Mouse (Mus musculus): ENCODE measurements around the gene Rnf126. TPM values are rescaled to one million over a fixed set of nuclear protein-coding genes. Genes with fewer than 3 reads are reported as not detected.

Gene Rnf126
- polyA plus RNA-seq, 1 experiment = 27.6 TPM

DNA sequence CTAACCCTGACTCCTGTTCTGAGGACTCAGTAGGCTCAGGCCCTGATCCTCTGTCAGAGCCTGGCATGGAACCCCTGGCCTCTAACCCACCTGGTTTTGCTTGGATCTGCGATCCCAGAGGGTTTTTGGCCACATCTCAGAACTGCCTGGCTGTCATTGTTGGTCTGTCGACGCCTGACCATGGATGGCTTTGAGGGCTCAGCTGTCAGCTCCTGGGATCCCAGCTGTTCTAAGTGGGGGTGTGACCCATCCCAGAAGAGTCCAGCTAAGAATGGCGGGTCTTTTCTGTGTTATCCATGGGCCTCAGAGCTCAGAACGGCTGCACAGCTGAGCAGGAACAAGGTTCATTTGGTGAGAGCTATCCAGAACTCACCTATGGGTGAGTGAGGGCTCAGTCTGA lies 45.7 kb downstream of the Rnf126 start:
- no peak overlapping the region for H3K27ac ChIP-seq (ENCODE audit: insufficient read depth, low read depth, low read length)
- TF ChIP-seq POLR2A (IDR thresholded peaks at IDR 0.05; ENCODE audit: borderline replicate concordance, low read depth, low read length) = no peak
- TF ChIP-seq CTCF (IDR thresholded peaks at IDR 0.05; ENCODE audit: low read depth, low read length) = no peak
- no peak overlapping the region for H3K4me3 ChIP-seq (ENCODE audit: insufficient read depth, low read length)
- H3K4me1 ChIP-seq (ENCODE audit: control insufficient read depth, insufficient read depth, low read length) = no peaks in the 10 kb centered on the region

DNA sequence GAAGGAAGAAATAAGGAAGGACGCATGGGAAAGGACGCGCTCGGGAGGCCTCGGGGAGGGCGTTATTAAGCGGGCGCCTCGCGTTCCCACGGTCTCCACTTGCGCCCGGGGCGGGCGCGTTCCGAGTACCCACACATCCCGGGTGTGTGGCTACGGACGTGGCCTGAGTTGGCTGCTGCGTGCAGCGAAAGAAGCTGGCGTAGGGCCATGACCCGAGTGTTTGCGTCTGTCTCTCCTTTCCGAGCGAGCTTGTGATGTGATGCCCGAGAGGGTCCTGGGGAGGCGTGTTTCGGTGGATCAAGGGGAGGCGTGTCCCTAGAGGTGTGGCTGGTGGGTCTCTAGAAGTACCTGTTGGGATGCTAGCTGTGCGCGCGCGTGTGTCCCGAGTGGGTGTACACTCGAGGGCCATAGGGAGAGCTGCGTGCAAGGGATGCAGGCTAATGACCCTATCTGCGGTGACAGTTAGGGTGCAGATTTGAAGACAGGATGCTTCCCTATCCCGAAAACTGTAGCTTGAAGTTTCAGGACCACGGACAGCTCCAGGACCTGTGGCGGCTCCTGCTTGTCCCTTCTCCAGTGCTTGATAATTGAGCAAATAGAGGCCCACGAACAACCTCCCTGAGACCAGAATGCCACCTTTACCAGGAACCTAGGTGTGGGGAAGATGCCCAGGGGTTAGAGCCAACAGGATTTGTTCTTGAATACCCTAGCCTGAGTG lies 49.0 kb downstream of the Rnf126 start:
- H3K27ac ChIP-seq (ENCODE audit: insufficient read depth, low read depth, low read length) = no peak overlapping the region
- H3K4me3 ChIP-seq (ENCODE audit: insufficient read depth, low read length) = no peak overlapping the region
- H3K4me1 ChIP-seq (ENCODE audit: control insufficient read depth, insufficient read depth, low read length) = no peaks in the 10 kb centered on the region
- TF ChIP-seq POLR2A (IDR thresholded peaks at IDR 0.05; ENCODE audit: borderline replicate concordance, low read depth, low read length) = no peak
- no peak for TF ChIP-seq CTCF (IDR thresholded peaks at IDR 0.05; ENCODE audit: low read depth, low read length)

DNA sequence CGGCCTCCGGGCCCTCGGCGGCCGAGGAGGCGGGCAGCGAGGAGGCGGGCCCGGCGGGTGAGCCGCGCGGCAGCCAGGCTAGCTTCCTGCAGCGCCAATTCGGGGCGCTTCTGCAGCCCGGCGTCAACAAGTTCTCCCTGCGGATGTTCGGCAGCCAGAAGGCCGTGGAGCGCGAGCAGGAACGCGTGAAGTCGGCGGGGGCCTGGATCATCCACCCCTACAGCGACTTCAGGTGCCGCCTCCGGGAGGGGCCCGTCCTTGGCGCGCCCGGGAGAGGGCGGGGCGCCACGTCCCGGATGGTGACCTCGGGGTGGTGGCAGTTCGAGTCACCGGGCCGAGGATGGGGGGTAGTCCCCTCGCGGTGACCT lies 49.8 kb downstream of the Rnf126 start:
- no peak overlapping the region for H3K27ac ChIP-seq (ENCODE audit: insufficient read depth, low read depth, low read length)
- TF ChIP-seq POLR2A (IDR thresholded peaks at IDR 0.05; ENCODE audit: borderline replicate concordance, low read depth, low read length) = no peak
- TF ChIP-seq CTCF (IDR thresholded peaks at IDR 0.05; ENCODE audit: low read depth, low read length) = no peak
- H3K4me3 ChIP-seq (ENCODE audit: insufficient read depth, low read length) = peak overlapping the region; percentile 55
- H3K4me1 ChIP-seq (ENCODE audit: control insufficient read depth, insufficient read depth, low read length) = no peaks in the 10 kb centered on the region

DNA sequence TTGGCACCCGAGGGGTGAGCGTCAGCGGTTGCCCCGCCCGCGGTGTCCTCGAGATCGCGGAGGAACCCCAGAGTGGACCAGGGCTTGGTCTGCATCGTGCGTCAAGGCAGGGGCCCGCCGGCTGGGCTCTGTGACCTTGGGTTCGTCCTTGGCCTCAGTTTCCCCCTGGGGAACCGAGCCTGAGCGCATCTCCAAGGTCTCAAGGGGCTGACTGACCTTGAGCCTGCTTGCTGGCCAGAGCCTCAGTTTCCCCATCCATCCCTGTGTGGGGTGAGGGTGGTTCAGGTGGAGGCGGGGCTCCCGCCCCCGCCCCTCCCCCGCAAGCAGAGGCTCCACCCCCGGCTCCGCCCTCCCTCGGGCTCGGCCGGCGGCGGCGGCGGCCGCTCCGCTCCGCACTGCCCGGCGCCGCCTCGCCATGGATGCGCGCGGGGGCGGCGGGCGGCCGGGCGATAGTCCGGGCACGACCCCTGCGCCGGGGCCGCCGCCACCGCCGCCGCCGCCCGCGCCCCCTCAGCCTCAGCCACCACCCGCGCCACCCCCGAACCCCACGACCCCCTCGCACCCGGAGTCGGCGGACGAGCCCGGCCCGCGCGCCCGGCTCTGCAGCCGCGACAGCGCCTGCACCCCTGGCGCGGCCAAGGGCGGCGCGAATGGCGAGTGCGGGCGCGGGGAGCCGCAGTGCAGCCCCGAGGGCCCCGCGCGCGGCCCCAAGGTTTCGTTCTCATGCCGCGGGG lies 50.3 kb downstream of the Rnf126 start, which contains the start of gene Hcn2:
Hcn2 (plus strand) TSS at position 381 of the 734 bp plus-strand sequence.
- Histone ChIP-seq H3K4me3 (ENCODE audit: insufficient read depth, low read length) (peak within 1 kb of the TSS; percentile 55), H3K27ac (ENCODE audit: insufficient read depth, low read depth, low read length) (no peak within 1 kb of the TSS), H3K4me1 (ENCODE audit: control insufficient read depth, insufficient read depth, low read length) (no peaks in the 10 kb centered on the region)
- TF ChIP-seq CTCF (IDR thresholded peaks at IDR 0.05; ENCODE audit: low read depth, low read length) (no peak), POLR2A (IDR thresholded peaks at IDR 0.05; ENCODE audit: borderline replicate concordance, low read depth, low read length) (no peak)

DNA sequence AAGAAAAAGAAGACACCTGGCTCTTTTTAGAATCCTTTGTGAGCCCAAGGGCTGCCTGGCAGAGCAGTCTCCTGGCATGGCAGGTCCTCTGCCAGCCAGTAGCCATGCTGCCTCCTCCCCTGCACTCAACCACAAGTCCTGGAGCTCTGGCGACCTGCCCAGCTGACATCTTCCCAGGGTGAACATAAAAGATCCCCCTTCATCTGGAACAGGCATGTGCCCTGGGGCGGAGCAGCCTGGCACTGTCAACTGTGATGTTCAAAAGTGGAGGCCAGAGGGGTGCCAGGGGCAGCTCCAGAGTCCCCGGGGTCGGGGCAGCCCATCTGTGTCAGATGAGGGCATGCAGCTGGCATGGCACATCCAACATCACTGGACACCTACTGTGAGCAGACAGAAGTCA lies 51.8 kb downstream of the Rnf126 start:
- Histone ChIP-seq H3K4me1 (ENCODE audit: control insufficient read depth, insufficient read depth, low read length) (no peaks in the 10 kb centered on the region), H3K27ac (ENCODE audit: insufficient read depth, low read depth, low read length) (no peak overlapping the region), H3K4me3 (ENCODE audit: insufficient read depth, low read length) (no peak overlapping the region)
- TF ChIP-seq POLR2A (IDR thresholded peaks at IDR 0.05; ENCODE audit: borderline replicate concordance, low read depth, low read length) (no peak), CTCF (IDR thresholded peaks at IDR 0.05; ENCODE audit: low read depth, low read length) (no peak)

DNA sequence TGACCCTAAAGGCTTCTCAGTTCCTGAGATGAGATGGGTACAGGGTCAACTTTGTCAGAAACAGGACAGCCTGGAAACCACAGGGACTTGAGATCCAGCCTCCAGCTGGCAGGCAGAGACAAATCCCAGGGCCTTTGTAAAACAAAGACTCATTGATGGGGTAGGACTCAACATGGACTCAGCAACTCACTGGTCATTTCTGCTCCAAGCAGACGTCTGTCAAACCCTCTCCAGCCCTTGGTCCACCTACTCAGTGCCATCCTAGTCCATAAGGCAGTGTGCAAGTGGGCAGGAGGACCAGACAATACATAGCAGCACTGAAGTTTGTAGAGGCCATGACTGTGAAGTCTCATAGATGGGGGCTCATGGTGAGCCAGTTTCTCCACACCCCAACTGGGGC lies 53.6 kb downstream of the Rnf126 start:
- Histone ChIP-seq H3K27ac (ENCODE audit: insufficient read depth, low read depth, low read length) (no peak overlapping the region), H3K4me1 (ENCODE audit: control insufficient read depth, insufficient read depth, low read length) (no peaks in the 10 kb centered on the region), H3K4me3 (ENCODE audit: insufficient read depth, low read length) (no peak overlapping the region)
- no peak for TF ChIP-seq CTCF (IDR thresholded peaks at IDR 0.05; ENCODE audit: low read depth, low read length)
- TF ChIP-seq POLR2A (IDR thresholded peaks at IDR 0.05; ENCODE audit: borderline replicate concordance, low read depth, low read length) = no peak; the same call in 1 of the 2 replicates

DNA sequence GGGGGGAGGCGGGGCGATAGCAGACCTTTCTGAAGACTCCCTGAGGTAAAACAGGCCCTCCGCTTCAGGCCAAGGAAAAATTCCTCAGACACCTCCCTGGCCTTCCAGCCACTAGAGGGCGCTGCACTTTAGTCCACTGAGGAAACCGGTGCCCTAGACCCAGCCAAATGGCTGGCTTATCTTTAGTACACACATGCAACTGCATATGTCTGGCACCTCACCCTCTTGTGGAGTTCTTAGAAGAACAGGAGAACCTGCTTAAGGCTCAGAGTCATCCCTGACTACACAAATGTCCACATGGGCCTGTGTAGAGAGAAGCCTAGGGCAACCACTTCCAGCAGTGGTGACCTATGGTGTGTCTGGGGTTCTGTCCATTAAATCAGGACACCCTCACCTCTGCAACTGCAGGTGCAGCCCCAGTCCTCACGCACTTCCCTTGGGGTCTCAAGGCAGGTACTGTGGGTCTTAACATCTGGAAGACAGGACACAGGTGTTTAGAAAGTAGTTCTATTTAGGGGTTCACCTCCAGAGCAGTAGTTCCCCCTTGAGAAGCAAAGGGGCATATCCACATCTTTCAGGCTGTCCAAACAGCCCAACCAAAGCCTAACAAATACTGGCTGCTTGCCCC lies 54.1 kb downstream of the Rnf126 start:
- no peaks in the 10 kb centered on the region for H3K4me1 ChIP-seq (ENCODE audit: control insufficient read depth, insufficient read depth, low read length)
- no peak for TF ChIP-seq POLR2A (IDR thresholded peaks at IDR 0.05; ENCODE audit: borderline replicate concordance, low read depth, low read length)
- peak; percentile 66; the same call in 1 of the 2 replicates for TF ChIP-seq CTCF (IDR thresholded peaks at IDR 0.05; ENCODE audit: low read depth, low read length)
- H3K4me3 ChIP-seq (ENCODE audit: insufficient read depth, low read length) = no peak overlapping the region
- H3K27ac ChIP-seq (ENCODE audit: insufficient read depth, low read depth, low read length) = no peak overlapping the region

DNA sequence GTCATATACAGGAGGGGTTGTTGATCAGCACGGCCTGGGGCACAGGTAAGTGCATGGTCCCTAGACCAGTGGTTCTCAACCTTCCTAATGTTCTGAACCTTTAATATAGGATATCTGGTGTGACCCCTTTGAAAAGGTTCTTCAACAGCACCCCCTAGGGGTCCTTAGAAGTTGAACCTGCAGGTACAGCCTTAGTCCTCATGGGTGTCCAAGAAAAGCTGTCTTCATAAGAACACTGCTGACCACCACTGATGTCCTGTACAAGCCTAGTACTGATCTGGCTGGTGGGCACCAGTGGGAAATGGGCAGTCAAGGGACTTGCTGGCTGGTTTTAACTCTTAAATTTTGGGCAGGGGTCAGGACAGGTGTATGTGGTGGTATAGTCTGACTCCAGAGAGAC lies 54.7 kb downstream of the Rnf126 start:
- no peak overlapping the region for H3K4me3 ChIP-seq (ENCODE audit: insufficient read depth, low read length)
- TF ChIP-seq CTCF (IDR thresholded peaks at IDR 0.05; ENCODE audit: low read depth, low read length) (no peak), POLR2A (IDR thresholded peaks at IDR 0.05; ENCODE audit: borderline replicate concordance, low read depth, low read length) (no peak)
- H3K4me1 ChIP-seq (ENCODE audit: control insufficient read depth, insufficient read depth, low read length) = no peaks in the 10 kb centered on the region
- no peak overlapping the region for H3K27ac ChIP-seq (ENCODE audit: insufficient read depth, low read depth, low read length)

DNA sequence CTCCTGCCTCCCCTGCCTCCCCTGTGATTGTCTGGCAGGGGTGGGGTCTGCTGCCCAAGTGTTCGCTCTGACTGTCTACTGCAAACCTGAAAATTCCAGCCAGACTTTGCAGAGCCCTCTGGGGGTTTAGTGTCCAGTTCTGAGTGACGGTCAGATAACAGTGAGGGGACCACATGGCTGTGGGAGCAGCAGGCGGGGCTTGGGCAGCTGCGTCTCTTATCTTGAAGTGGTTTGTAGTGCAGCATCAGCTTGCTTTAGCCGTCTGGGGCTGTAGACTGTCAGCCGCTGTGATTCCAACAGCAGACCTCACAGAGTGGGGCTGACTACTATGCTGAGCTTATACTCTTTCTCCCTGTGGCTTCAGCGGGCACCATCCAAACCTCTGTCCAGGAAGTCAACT lies 57.4 kb downstream of the Rnf126 start:
- no peak for TF ChIP-seq POLR2A (IDR thresholded peaks at IDR 0.05; ENCODE audit: borderline replicate concordance, low read depth, low read length)
- TF ChIP-seq CTCF (IDR thresholded peaks at IDR 0.05; ENCODE audit: low read depth, low read length) = no peak
- Histone ChIP-seq H3K27ac (ENCODE audit: insufficient read depth, low read depth, low read length) (no peak overlapping the region), H3K4me1 (ENCODE audit: control insufficient read depth, insufficient read depth, low read length) (peaks cover 13% of the 10 kb centered on the region), H3K4me3 (ENCODE audit: insufficient read depth, low read length) (no peak overlapping the region)

DNA sequence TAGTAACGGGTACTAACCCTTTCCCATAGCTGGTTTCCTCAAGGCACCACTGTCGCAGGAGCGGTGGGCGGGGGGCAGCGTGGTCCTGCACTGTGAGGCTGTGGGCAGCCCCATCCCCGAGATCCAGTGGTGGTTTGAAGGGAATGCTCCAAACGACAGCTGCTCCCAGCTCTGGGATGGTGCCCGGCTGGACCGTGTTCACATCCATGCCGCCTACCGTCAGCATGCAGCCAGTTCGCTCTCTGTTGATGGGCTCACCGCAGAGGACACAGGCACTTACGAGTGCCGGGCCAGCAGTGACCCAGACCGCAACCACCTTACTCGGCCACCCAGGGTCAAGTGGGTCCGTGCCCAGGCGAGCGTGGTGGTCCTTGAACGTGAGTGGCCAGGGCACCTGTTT lies 58.1 kb downstream of the Rnf126 start:
- H3K4me3 ChIP-seq (ENCODE audit: insufficient read depth, low read length) = no peak overlapping the region
- no peak overlapping the region for H3K27ac ChIP-seq (ENCODE audit: insufficient read depth, low read depth, low read length)
- no peak for TF ChIP-seq POLR2A (IDR thresholded peaks at IDR 0.05; ENCODE audit: borderline replicate concordance, low read depth, low read length)
- TF ChIP-seq CTCF (IDR thresholded peaks at IDR 0.05; ENCODE audit: low read depth, low read length) = no peak
- peaks cover 15% of the 10 kb centered on the region for H3K4me1 ChIP-seq (ENCODE audit: control insufficient read depth, insufficient read depth, low read length)

Other genes with a start within 250 kb of the Rnf126 start
- 16.9 and 21.1 TPM in 2 replicates for gene Plpp2, start 233.2 kb downstream of the Rnf126 start, polyA plus RNA-seq (2012; ENCODE audit: insufficient read depth, insufficient read length, missing spikeins)
- 32.1 and 35.1 TPM in 2 replicates for gene Mier2, start 211.8 kb downstream of the Rnf126 start, polyA plus RNA-seq (2012; ENCODE audit: insufficient read depth, insufficient read length, missing spikeins)
- gene Theg, start 179.6 kb downstream of the Rnf126 start, polyA plus RNA-seq (2012; ENCODE audit: insufficient read depth, insufficient read length, missing spikeins) = not detected in 2 replicates
- gene C2cd4c, start 152.9 kb downstream of the Rnf126 start, polyA plus RNA-seq (2012; ENCODE audit: insufficient read depth, insufficient read length, missing spikeins) = 0.29 TPM in 1 of 2 replicates, not detected in the other
- gene Shc2, start 129.0 kb downstream of the Rnf126 start, polyA plus RNA-seq (2012; ENCODE audit: insufficient read depth, insufficient read length, missing spikeins) = 0.40 and 0.71 TPM in 2 replicates
- gene Odf3l2, start 121.2 kb downstream of the Rnf126 start, polyA plus RNA-seq (2012; ENCODE audit: insufficient read depth, insufficient read length, missing spikeins) = not detected in 2 replicates
- gene Madcam1, start 102.4 kb downstream of the Rnf126 start, polyA plus RNA-seq (2012; ENCODE audit: insufficient read depth, insufficient read length, missing spikeins) = not detected in 2 replicates
- gene Tpgs1, start 97.6 kb downstream of the Rnf126 start, polyA plus RNA-seq (2012; ENCODE audit: insufficient read depth, insufficient read length, missing spikeins) = 32.7 and 36.2 TPM in 2 replicates
- gene Cdc34, start 84.8 kb downstream of the Rnf126 start, polyA plus RNA-seq (2012; ENCODE audit: insufficient read depth, insufficient read length, missing spikeins) = 74.9 and 77.1 TPM in 2 replicates
- 0.84 TPM in 1 of 2 replicates, not detected in the other for gene Gzmm, start 77.9 kb downstream of the Rnf126 start, polyA plus RNA-seq (2012; ENCODE audit: insufficient read depth, insufficient read length, missing spikeins)
- gene Bsg, start 62.5 kb downstream of the Rnf126 start, polyA plus RNA-seq (2012; ENCODE audit: insufficient read depth, insufficient read length, missing spikeins) = 300 and 307 TPM in 2 replicates
- gene Hcn2, start 50.3 kb downstream of the Rnf126 start, polyA plus RNA-seq (2012; ENCODE audit: insufficient read depth, insufficient read length, missing spikeins) = 0.86 and 1.3 TPM in 2 replicates
- gene Polrmt, start 20.4 kb downstream of the Rnf126 start, polyA plus RNA-seq (2012; ENCODE audit: insufficient read depth, insufficient read length, missing spikeins) = 18.8 and 19.8 TPM in 2 replicates
- not detected in 2 replicates for gene Fgf22, start 11.9 kb downstream of the Rnf126 start, polyA plus RNA-seq (2012; ENCODE audit: insufficient read depth, insufficient read length, missing spikeins)
- 1.0 and 1.1 TPM in 2 replicates for gene Fstl3, start 10.3 kb upstream of the Rnf126 start, polyA plus RNA-seq (2012; ENCODE audit: insufficient read depth, insufficient read length, missing spikeins)
- not detected in 2 replicates for gene Prss57, start 24.0 kb upstream of the Rnf126 start, polyA plus RNA-seq (2012; ENCODE audit: insufficient read depth, insufficient read length, missing spikeins)
- 2.9 and 3.4 TPM in 2 replicates for gene Palm, start 26.6 kb upstream of the Rnf126 start, polyA plus RNA-seq (2012; ENCODE audit: insufficient read depth, insufficient read length, missing spikeins)
- 0.91 TPM in 1 of 2 replicates, not detected in the other for gene Misp, start 54.0 kb upstream of the Rnf126 start, polyA plus RNA-seq (2012; ENCODE audit: insufficient read depth, insufficient read length, missing spikeins)
- 129 and 141 TPM in 2 replicates for gene Ptbp1, start 87.5 kb upstream of the Rnf126 start, polyA plus RNA-seq (2012; ENCODE audit: insufficient read depth, insufficient read length, missing spikeins)
- gene Prtn3, start 107.5 kb upstream of the Rnf126 start, polyA plus RNA-seq (2012; ENCODE audit: insufficient read depth, insufficient read length, missing spikeins) = not detected in 2 replicates
- gene Plppr3, start 107.7 kb upstream of the Rnf126 start, polyA plus RNA-seq (2012; ENCODE audit: insufficient read depth, insufficient read length, missing spikeins) = not detected in 2 replicates
- gene Elane, start 119.3 kb upstream of the Rnf126 start, polyA plus RNA-seq (2012; ENCODE audit: insufficient read depth, insufficient read length, missing spikeins) = 0.75 TPM in 1 of 2 replicates, not detected in the other
- gene Cfd, start 123.9 kb upstream of the Rnf126 start, polyA plus RNA-seq (2012; ENCODE audit: insufficient read depth, insufficient read length, missing spikeins) = 1.3 TPM in 1 of 2 replicates, not detected in the other
- gene Med16, start 142.0 kb upstream of the Rnf126 start, polyA plus RNA-seq (2012; ENCODE audit: insufficient read depth, insufficient read length, missing spikeins) = 14.6 and 19.3 TPM in 2 replicates
- not detected in 2 replicates for gene Gm26602, start 143.9 kb upstream of the Rnf126 start, polyA plus RNA-seq (2012; ENCODE audit: insufficient read depth, insufficient read length, missing spikeins)
- gene Kiss1r, start 150.0 kb upstream of the Rnf126 start, polyA plus RNA-seq (2012; ENCODE audit: insufficient read depth, insufficient read length, missing spikeins) = 0.67 and 0.71 TPM in 2 replicates
- gene R3hdm4, start 154.3 kb upstream of the Rnf126 start, polyA plus RNA-seq (2012; ENCODE audit: insufficient read depth, insufficient read length, missing spikeins) = 87.2 and 90.4 TPM in 2 replicates
- gene Arid3a, start 160.1 kb upstream of the Rnf126 start, polyA plus RNA-seq (2012; ENCODE audit: insufficient read depth, insufficient read length, missing spikeins) = 15.4 and 17.8 TPM in 2 replicates
- 32.2 and 35.8 TPM in 2 replicates for gene Wdr18, start 193.2 kb upstream of the Rnf126 start, polyA plus RNA-seq (2012; ENCODE audit: insufficient read depth, insufficient read length, missing spikeins)
- 0.65 and 0.91 TPM in 2 replicates for gene Grin3b, start 203.8 kb upstream of the Rnf126 start, polyA plus RNA-seq (2012; ENCODE audit: insufficient read depth, insufficient read length, missing spikeins)
- 86.5 and 101 TPM in 2 replicates for gene Tmem259, start 217.4 kb upstream of the Rnf126 start, polyA plus RNA-seq (2012; ENCODE audit: insufficient read depth, insufficient read length, missing spikeins)
- 37.5 and 41.5 TPM in 2 replicates for gene Cnn2, start 221.6 kb upstream of the Rnf126 start, polyA plus RNA-seq (2012; ENCODE audit: insufficient read depth, insufficient read length, missing spikeins)
- 24.6 and 27.5 TPM in 2 replicates for gene Abca7, start 229.5 kb upstream of the Rnf126 start, polyA plus RNA-seq (2012; ENCODE audit: insufficient read depth, insufficient read length, missing spikeins)
- gene Arhgap45, start 249.7 kb upstream of the Rnf126 start, polyA plus RNA-seq (2012; ENCODE audit: insufficient read depth, insufficient read length, missing spikeins) = 218 TPM in 2 replicates